Mouse (Mus musculus): Measurements from ENCODE around the gene Nhsl2.
A peak's percentile ranks its signal among the peaks of the same experiment; 100 is the strongest.

Nhsl2 gene

GRCm38 (mm10) chrX:101902597-101902996, 53.4 kb downstream of the Nhsl2 start:
- no peak for DNase-seq (ENCODE audit: low spot score in 2 of 2)

- no peak for DNase-seq (ENCODE audit: low spot score in 2 of 2)
These were observed 58.1 kb downstream of the Nhsl2 start for GRCm38 (mm10) chrX:101907301-101907700.

- peak in 1 of 2 experiments; percentile 6 for DNase-seq (ENCODE audit: low spot score in 2 of 2)
These were observed 79.9 kb downstream of the Nhsl2 start for GRCm38 (mm10) chrX:101929131-101929530.

GRCm38 (mm10) chrX:101930301-101930700, 81.1 kb downstream of the Nhsl2 start:
- DNase-seq (ENCODE audit: low spot score in 2 of 2): no peak

GRCm38 (mm10) chrX:101931016-101931415, 81.8 kb downstream of the Nhsl2 start:
- no peak for DNase-seq (ENCODE audit: low spot score in 2 of 2)

- DNase-seq (ENCODE audit: low spot score in 2 of 2): no peak
These were observed 83.1 kb downstream of the Nhsl2 start for GRCm38 (mm10) chrX:101932244-101932643.

- no peak for DNase-seq (ENCODE audit: low spot score in 2 of 2)
These were observed 84.2 kb downstream of the Nhsl2 start for GRCm38 (mm10) chrX:101933346-101933745.

- no peak for DNase-seq (ENCODE audit: low spot score in 2 of 2)
These were observed 86.2 kb downstream of the Nhsl2 start for GRCm38 (mm10) chrX:101935291-101935840.

GRCm38 (mm10) chrX:101939486-101939885, 90.3 kb downstream of the Nhsl2 start:
- DNase-seq (ENCODE audit: low spot score in 2 of 2): no peak

GRCm38 (mm10) chrX:101942461-101942896, 93.3 kb downstream of the Nhsl2 start:
- DNase-seq (ENCODE audit: low spot score in 2 of 2): peak; percentile 40 to 55

GRCm38 (mm10) chrX:101943743-101944142, 94.6 kb downstream of the Nhsl2 start:
- DNase-seq (ENCODE audit: low spot score in 2 of 2): no peak

GRCm38 (mm10) chrX:101944761-101945330, 95.7 kb downstream of the Nhsl2 start:
- no peak for DNase-seq (ENCODE audit: low spot score in 2 of 2)

GRCm38 (mm10) chrX:101952436-101952835, 103.3 kb downstream of the Nhsl2 start:
- DNase-seq (ENCODE audit: low spot score in 2 of 2): no peak

GRCm38 (mm10) chrX:101953256-101953655, 104.1 kb downstream of the Nhsl2 start:
- no peak for DNase-seq (ENCODE audit: low spot score in 2 of 2)

- peak; percentile 77 to 83 for DNase-seq (ENCODE audit: low spot score in 2 of 2)
These were observed 104.8 kb downstream of the Nhsl2 start for GRCm38 (mm10) chrX:101953787-101954491.

- DNase-seq (ENCODE audit: low spot score in 2 of 2): no peak
These were observed 105.3 kb downstream of the Nhsl2 start for GRCm38 (mm10) chrX:101954492-101954851.

- no peak for DNase-seq (ENCODE audit: low spot score in 2 of 2)
These were observed 112.7 kb downstream of the Nhsl2 start for GRCm38 (mm10) chrX:101961848-101962247.

GRCm38 (mm10) chrX:101963711-101964110, 114.5 kb downstream of the Nhsl2 start:
- no peak for DNase-seq (ENCODE audit: low spot score in 2 of 2)

- DNase-seq (ENCODE audit: low spot score in 2 of 2): no peak
These were observed 123.8 kb downstream of the Nhsl2 start for GRCm38 (mm10) chrX:101973028-101973427.

GRCm38 (mm10) chrX:101976931-101977330, 127.7 kb downstream of the Nhsl2 start:
- no peak for DNase-seq (ENCODE audit: low spot score in 2 of 2)

- no peak for DNase-seq (ENCODE audit: low spot score in 2 of 2)
These were observed 129.7 kb downstream of the Nhsl2 start for GRCm38 (mm10) chrX:101978861-101979260.

- DNase-seq (ENCODE audit: low spot score in 2 of 2): no peak
These were observed 130.1 kb downstream of the Nhsl2 start for GRCm38 (mm10) chrX:101979267-101979666.

GRCm38 (mm10) chrX:101980586-101980985, 131.4 kb downstream of the Nhsl2 start:
- no peak for DNase-seq (ENCODE audit: low spot score in 2 of 2)

All from frontal cortex, postnatal 10 days (tissue).